Mouse (Mus musculus) fat pad, adult 2 months (tissue): ENCODE results near the gene Spats1.
"Not testable (repeated sequence)": the region's sequence is repeated elsewhere in the genome, so short reads cannot be mapped to it uniquely, and the experiment has no call there.

Source experiments
- DNase-seq: peaks from one replicate; pipeline ENCODE4 v3.0.0-alpha.2; 2011; ENCODE audit warnings: low read depth, low spot score; ENCODE audit errors: extremely low read depth

Spats1 gene

GRCm38 (mm10) chr17:45450153-45450552, 25.1 kb downstream of the Spats1 start:
- DNase-seq: no peak

GRCm38 (mm10) chr17:45449586-45449985, 25.6 kb downstream of the Spats1 start:
- DNase-seq: no peak

GRCm38 (mm10) chr17:45447063-45447462, 28.2 kb downstream of the Spats1 start:
- no peak for DNase-seq

GRCm38 (mm10) chr17:45445923-45446322, 29.3 kb downstream of the Spats1 start:
- no peak for DNase-seq

- DNase-seq: no peak
Measured at GRCm38 (mm10) chr17:45434262-45434590, 41.0 kb downstream of the Spats1 start.

- DNase-seq: peak; percentile 90
Measured at GRCm38 (mm10) chr17:45433419-45434261, 41.6 kb downstream of the Spats1 start, which contains the start of gene Cdc5l. Gene Cdc5l (minus strand): TSS chr17:45433737.

GRCm38 (mm10) chr17:45432706-45433398, 42.4 kb downstream of the Spats1 start:
- DNase-seq: no peak

GRCm38 (mm10) chr17:45432007-45432406, 43.2 kb downstream of the Spats1 start:
- DNase-seq: no peak

GRCm38 (mm10) chr17:45417387-45417786, 57.8 kb downstream of the Spats1 start:
- DNase-seq: no peak

GRCm38 (mm10) chr17:45411617-45412016, 63.6 kb downstream of the Spats1 start:
- DNase-seq: not testable (repeated sequence)

GRCm38 (mm10) chr17:45408719-45409118, 66.5 kb downstream of the Spats1 start:
- no peak for DNase-seq

GRCm38 (mm10) chr17:45406281-45406680, 68.9 kb downstream of the Spats1 start:
- DNase-seq: no peak

GRCm38 (mm10) chr17:45403207-45403606, 72.0 kb downstream of the Spats1 start:
- no peak for DNase-seq

GRCm38 (mm10) chr17:45402601-45403000, 72.6 kb downstream of the Spats1 start:
- DNase-seq: no peak

GRCm38 (mm10) chr17:45402126-45402525, 73.1 kb downstream of the Spats1 start:
- DNase-seq: no peak

- DNase-seq: no peak
Measured at GRCm38 (mm10) chr17:45401126-45401905, 73.9 kb downstream of the Spats1 start.

- DNase-seq: no peak
Measured at GRCm38 (mm10) chr17:45398021-45398420, 77.2 kb downstream of the Spats1 start.

- no peak for DNase-seq
Measured at GRCm38 (mm10) chr17:45397541-45397940, 77.7 kb downstream of the Spats1 start.

GRCm38 (mm10) chr17:45394612-45395011, 80.6 kb downstream of the Spats1 start:
- no peak for DNase-seq

- no peak for DNase-seq
Measured at GRCm38 (mm10) chr17:45393765-45394164, 81.5 kb downstream of the Spats1 start.
